Mouse (Mus musculus): Measurements from ENCODE around the gene Col9a3. TPM values are rescaled to one million over a fixed set of nuclear protein-coding genes. Genes with fewer than 3 reads are reported as not detected.
A peak's percentile ranks its signal among the peaks of the same experiment; 100 is the strongest.

The Col9a3 gene
- polyA plus RNA-seq, 1 experiment from 2014 or later = 13.1 TPM

DNA sequence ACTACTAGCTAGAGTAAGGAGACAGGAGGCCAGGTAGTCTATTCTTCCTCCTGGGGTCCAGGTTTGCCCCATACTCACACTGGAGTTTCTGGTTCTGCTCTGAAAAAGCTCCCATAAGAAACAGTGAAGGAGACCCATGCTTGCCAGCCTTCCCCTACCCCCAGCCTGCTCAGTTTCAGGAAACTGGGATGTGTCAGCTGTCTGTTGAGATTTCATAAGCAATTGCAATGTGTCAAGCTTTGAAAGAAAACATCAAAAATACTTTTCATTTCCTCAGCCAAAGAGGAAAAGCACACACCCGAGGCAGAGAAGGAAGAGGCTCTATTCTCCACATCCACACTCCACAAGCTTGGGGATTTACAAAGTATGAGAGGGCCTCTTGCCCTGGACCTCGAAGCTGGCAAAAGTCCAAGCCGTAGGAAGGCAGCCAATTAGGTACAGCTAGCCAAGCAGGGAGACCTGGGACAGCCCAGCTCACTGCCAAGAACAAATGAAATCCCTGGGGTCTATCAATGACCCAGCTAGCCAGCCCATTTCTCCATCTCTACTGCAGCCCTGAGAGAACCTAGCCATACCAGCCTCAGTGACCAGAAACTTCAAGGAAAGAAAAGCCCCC lies 28.5 kb upstream of the Col9a3 start:
- Histone ChIP-seq H3K4me1 (ENCODE audit: control insufficient read depth, insufficient read depth, low read length) (peaks cover 11% of the 10 kb centered on the region), H3K27ac (ENCODE audit: low read length) (no peak overlapping the region), H3K36me3 (ENCODE audit: control insufficient read depth, insufficient read depth) (no peaks in the 10 kb centered on the region), H3K4me3 (ENCODE audit: low read length) (no peak overlapping the region), H3K9ac (ENCODE audit: low read length) (no peak overlapping the region), H3K4me2 (ENCODE audit: low read depth, low read length) (no peak overlapping the region), H3K27me3 (ENCODE audit: control insufficient read depth, insufficient read depth, low read length) (peaks cover 7% of the 10 kb centered on the region; the same call in 1 of the 2 replicates), H3K9me3 (replicated peaks; ENCODE audit: control insufficient read depth, low read length) (no peaks in the 10 kb centered on the region)
- 9% methylated on average over 3 of the region's 3 CpGs for WGBS
- peak; percentile 84 for ATAC-seq (replicated peaks; ENCODE audit: extremely low read depth, insufficient read depth, low FRiP score)

- no peaks in the 10 kb centered on the region for H3K9me3 ChIP-seq (replicated peaks; ENCODE audit: control insufficient read depth, low read length)
- H3K27ac ChIP-seq (ENCODE audit: low read length) = no peak overlapping the region
- H3K36me3 ChIP-seq (ENCODE audit: control insufficient read depth, insufficient read depth) = no peaks in the 10 kb centered on the region
- H3K4me1 ChIP-seq (ENCODE audit: control insufficient read depth, insufficient read depth, low read length) = no peaks in the 10 kb centered on the region
- H3K4me3 ChIP-seq (ENCODE audit: low read length) = no peak overlapping the region
- 46% methylated on average over 4 of the region's 4 CpGs for WGBS
- no peak overlapping the region for H3K9ac ChIP-seq (ENCODE audit: low read length)
- no peak overlapping the region for H3K4me2 ChIP-seq (ENCODE audit: low read depth, low read length)
- no peak for ATAC-seq (replicated peaks; ENCODE audit: extremely low read depth, insufficient read depth, low FRiP score)
- H3K27me3 ChIP-seq (ENCODE audit: control insufficient read depth, insufficient read depth, low read length) = 0 out of 2 replicates have a peak, but pooled peaks cover 3% of the 10 kb centered on the region
Measured at GRCm38 (mm10) chr2:180576482-180576881, 21.1 kb upstream of the Col9a3 start.

DNA sequence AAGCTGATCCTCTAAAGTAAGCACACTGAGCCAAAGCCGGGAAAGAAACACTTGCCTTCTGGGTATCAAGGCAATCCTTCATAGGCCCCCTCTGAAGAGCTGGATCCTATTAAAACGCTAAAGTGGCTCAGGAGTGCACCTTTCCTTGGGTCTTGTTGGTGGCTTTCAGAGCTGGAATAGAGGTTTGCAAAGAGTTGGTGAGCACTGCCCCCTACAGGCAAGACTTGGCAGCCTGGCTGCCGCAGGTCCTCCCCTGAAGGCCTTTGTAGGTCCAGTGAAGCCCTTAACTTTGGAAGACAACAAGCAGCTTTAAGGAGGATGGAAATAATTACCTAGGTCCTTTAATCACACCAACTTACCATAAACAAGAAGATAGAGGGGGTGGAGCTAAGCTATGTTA lies 18.9 kb upstream of the Col9a3 start:
- Histone ChIP-seq H3K4me2 (ENCODE audit: low read depth, low read length) (no peak overlapping the region), H3K9me3 (replicated peaks; ENCODE audit: control insufficient read depth, low read length) (no peaks in the 10 kb centered on the region), H3K4me3 (ENCODE audit: low read length) (no peak overlapping the region), H3K27me3 (ENCODE audit: control insufficient read depth, insufficient read depth, low read length) (0 out of 2 replicates have a peak, but pooled peaks cover 3% of the 10 kb centered on the region), H3K36me3 (ENCODE audit: control insufficient read depth, insufficient read depth) (no peaks in the 10 kb centered on the region), H3K4me1 (ENCODE audit: control insufficient read depth, insufficient read depth, low read length) (peaks cover 10% of the 10 kb centered on the region), H3K9ac (ENCODE audit: low read length) (no peak overlapping the region), H3K27ac (ENCODE audit: low read length) (no peak overlapping the region)
- no peak for ATAC-seq (replicated peaks; ENCODE audit: extremely low read depth, insufficient read depth, low FRiP score)
- WGBS = 5% methylated on average over 3 of the region's 3 CpGs

GRCm38 (mm10) chr2:180581002-180581401 lies 16.6 kb upstream of the Col9a3 start, which contains the start of gene Mrgbp:
TSS of gene Mrgbp (plus strand) at chr2:180581304.
- Histone ChIP-seq H3K27ac (ENCODE audit: low read length) (no peak within 1 kb of the TSS), H3K4me2 (ENCODE audit: low read depth, low read length) (no peak within 1 kb of the TSS), H3K36me3 (ENCODE audit: control insufficient read depth, insufficient read depth) (peaks cover 4% of the 10 kb centered on the region), H3K4me1 (ENCODE audit: control insufficient read depth, insufficient read depth, low read length) (peaks cover 12% of the 10 kb centered on the region), H3K4me3 (ENCODE audit: low read length) (no peak within 1 kb of the TSS), H3K9me3 (replicated peaks; ENCODE audit: control insufficient read depth, low read length) (no peaks in the 10 kb centered on the region), H3K27me3 (ENCODE audit: control insufficient read depth, insufficient read depth, low read length) (0 out of 2 replicates have a peak, but pooled peaks cover 3% of the 10 kb centered on the region), H3K9ac (ENCODE audit: low read length) (no peak within 1 kb of the TSS)
- ATAC-seq (replicated peaks; ENCODE audit: extremely low read depth, insufficient read depth, low FRiP score) = no peak
- WGBS = 65% methylated on average over 3 of the region's 3 CpGs

DNA sequence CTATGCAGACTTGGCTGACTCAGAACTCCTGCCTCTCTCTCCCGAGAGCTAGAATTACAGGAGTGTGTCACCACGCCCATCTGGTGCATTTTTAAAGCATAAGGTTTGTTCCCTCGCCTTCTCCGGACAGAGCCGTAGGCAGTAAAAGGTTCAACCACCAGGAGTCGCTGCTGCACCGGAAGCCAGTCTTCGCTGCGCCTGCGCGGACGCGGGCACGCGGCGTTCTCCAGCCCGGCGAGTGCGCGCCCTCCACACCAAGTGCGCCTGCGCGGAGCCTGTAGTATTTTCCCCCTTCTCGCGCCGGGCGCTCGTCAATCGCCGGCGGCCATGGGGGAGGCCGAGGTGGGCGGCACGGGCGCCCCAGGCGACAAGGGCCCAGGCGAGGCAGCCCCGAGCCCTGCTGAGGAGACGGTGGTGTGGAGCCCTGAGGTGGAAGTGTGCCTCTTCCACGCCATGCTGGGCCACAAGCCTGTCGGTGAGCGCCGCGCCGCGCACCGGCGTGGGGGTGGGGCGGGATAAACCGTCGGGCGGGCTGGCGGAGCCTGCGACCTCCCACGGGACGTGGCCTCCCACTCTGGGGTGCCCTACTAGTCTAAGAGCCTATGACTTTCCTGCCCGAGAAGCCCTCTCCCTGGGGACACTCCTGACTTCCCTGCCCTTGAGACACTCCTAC lies 15.0 kb upstream of the Col9a3 start:
- peak; percentile 82 for ATAC-seq (replicated peaks; ENCODE audit: extremely low read depth, insufficient read depth, low FRiP score)
- peak overlapping the region; percentile 87 for H3K4me2 ChIP-seq (ENCODE audit: low read depth, low read length)
- H3K4me3 ChIP-seq (ENCODE audit: low read length) = peak overlapping the region; percentile 86
- 0 out of 2 replicates have a peak, but pooled peaks cover 3% of the 10 kb centered on the region for H3K27me3 ChIP-seq (ENCODE audit: control insufficient read depth, insufficient read depth, low read length)
- peak overlapping the region; percentile 96 for H3K9ac ChIP-seq (ENCODE audit: low read length)
- peaks cover 12% of the 10 kb centered on the region for H3K4me1 ChIP-seq (ENCODE audit: control insufficient read depth, insufficient read depth, low read length)
- 1% methylated on average over 51 of the region's 57 CpGs for WGBS
- H3K9me3 ChIP-seq (replicated peaks; ENCODE audit: control insufficient read depth, low read length) = no peaks in the 10 kb centered on the region
- H3K36me3 ChIP-seq (ENCODE audit: control insufficient read depth, insufficient read depth) = peaks cover 13% of the 10 kb centered on the region
- peak overlapping the region; percentile 72 for H3K27ac ChIP-seq (ENCODE audit: low read length)

GRCm38 (mm10) chr2:180583154-180583507 lies 14.5 kb upstream of the Col9a3 start:
- no peak; the same call in 1 of the 2 replicates for ATAC-seq (replicated peaks; ENCODE audit: extremely low read depth, insufficient read depth, low FRiP score)
- Histone ChIP-seq H3K4me2 (ENCODE audit: low read depth, low read length) (peak overlapping the region; percentile 87), H3K4me3 (ENCODE audit: low read length) (peak overlapping the region; percentile 86), H3K4me1 (ENCODE audit: control insufficient read depth, insufficient read depth, low read length) (peaks cover 12% of the 10 kb centered on the region), H3K36me3 (ENCODE audit: control insufficient read depth, insufficient read depth) (peaks cover 13% of the 10 kb centered on the region), H3K27me3 (ENCODE audit: control insufficient read depth, insufficient read depth, low read length) (0 out of 2 replicates have a peak, but pooled peaks cover 2% of the 10 kb centered on the region), H3K9ac (ENCODE audit: low read length) (peak overlapping the region; percentile 96), H3K9me3 (replicated peaks; ENCODE audit: control insufficient read depth, low read length) (no peaks in the 10 kb centered on the region), H3K27ac (ENCODE audit: low read length) (no peak overlapping the region)
- 21% methylated on average over 7 of the region's 7 CpGs for WGBS

DNA sequence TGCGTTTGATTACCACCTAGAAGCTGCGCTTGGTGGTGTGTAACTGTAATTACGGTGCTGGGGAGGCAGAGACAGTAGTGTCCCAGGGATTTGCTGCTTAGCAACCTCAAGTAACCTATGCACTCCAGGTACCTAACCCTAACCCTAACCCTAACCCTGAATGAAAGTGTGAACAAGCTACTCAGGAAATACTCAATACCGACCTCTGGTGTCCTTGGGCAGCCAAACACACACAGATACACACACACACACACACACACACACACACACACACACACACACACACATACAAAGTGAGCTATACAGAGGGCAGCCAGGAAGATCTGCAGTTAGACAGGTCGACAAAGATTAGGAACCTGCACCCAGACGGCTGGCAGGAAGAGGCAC lies 8.9 kb upstream of the Col9a3 start:
- Histone ChIP-seq H3K36me3 (ENCODE audit: control insufficient read depth, insufficient read depth) (peaks cover 30% of the 10 kb centered on the region), H3K4me2 (ENCODE audit: low read depth, low read length) (peak overlapping the region; percentile 83), H3K9ac (ENCODE audit: low read length) (peak overlapping the region; percentile 89), H3K9me3 (replicated peaks; ENCODE audit: control insufficient read depth, low read length) (no peaks in the 10 kb centered on the region), H3K27me3 (ENCODE audit: control insufficient read depth, insufficient read depth, low read length) (no peaks in the 10 kb centered on the region), H3K27ac (ENCODE audit: low read length) (peak overlapping the region; percentile 83), H3K4me3 (ENCODE audit: low read length) (peak overlapping the region; percentile 78), H3K4me1 (ENCODE audit: control insufficient read depth, insufficient read depth, low read length) (peaks cover 10% of the 10 kb centered on the region)
- ATAC-seq (replicated peaks; ENCODE audit: extremely low read depth, insufficient read depth, low FRiP score) = 0 out of 2 replicates have a peak, but pooled peaks have one; percentile 7
- WGBS = 47% methylated on average over 6 of the region's 6 CpGs

DNA sequence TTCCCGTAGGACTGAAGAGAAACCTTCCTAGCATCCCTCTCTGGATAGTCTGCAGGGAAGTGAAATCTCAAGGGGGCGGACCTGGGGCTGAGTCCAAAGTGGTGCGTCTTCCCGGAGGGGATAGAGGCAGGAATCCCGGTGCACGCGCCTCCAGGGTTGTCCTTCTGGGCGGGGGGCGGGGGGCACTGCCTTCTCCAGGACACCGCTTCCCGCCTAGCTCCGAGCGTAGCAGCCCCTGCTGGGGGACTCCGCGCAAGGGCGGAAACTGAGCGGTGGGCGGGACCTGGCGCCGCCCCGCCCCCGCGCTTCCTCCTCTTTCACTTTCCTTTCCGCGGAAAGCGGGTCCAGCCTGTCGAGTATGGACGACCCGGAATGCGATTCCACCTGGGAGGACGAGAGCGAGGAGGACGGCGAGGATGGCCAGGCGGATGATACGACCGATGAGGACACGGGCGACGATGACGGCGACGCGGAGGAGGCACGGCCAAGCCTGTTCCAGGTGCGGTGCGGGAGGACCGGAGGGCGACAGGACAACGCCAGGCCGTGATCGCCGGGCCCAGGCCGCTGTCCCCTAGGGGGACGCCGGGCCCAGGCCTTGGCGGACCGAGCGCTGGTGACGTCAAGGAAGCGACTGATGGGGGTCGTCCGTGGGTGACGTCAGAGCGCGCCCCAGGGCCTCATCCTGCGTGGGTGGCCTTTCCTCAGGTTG lies 8.3 kb upstream of the Col9a3 start, which contains the start of gene Ogfr:
Ogfr (plus strand) TSS at position 123 of the 709 bp plus-strand sequence.
- H3K4me1 ChIP-seq (ENCODE audit: control insufficient read depth, insufficient read depth, low read length) = peaks cover 8% of the 10 kb centered on the region
- no peaks in the 10 kb centered on the region for H3K9me3 ChIP-seq (replicated peaks; ENCODE audit: control insufficient read depth, low read length)
- H3K4me2 ChIP-seq (ENCODE audit: low read depth, low read length) = peak within 1 kb of the TSS; percentile 83
- H3K36me3 ChIP-seq (ENCODE audit: control insufficient read depth, insufficient read depth) = peaks cover 34% of the 10 kb centered on the region
- peak within 1 kb of the TSS; percentile 78 for H3K4me3 ChIP-seq (ENCODE audit: low read length)
- ATAC-seq (replicated peaks; ENCODE audit: extremely low read depth, insufficient read depth, low FRiP score) = peak; percentile 94
- peak within 1 kb of the TSS; percentile 83 for H3K27ac ChIP-seq (ENCODE audit: low read length)
- H3K9ac ChIP-seq (ENCODE audit: low read length) = peak within 1 kb of the TSS; percentile 89
- H3K27me3 ChIP-seq (ENCODE audit: control insufficient read depth, insufficient read depth, low read length) = no peaks in the 10 kb centered on the region
- WGBS = under 1% methylated on average over 66 of the region's 67 CpGs
